In genomic region chr8:69752437-69752836, GRCm38 (mm10) we compare ENCODE assay signal across 23 mouse cellular contexts. TPM values are rescaled to one million over a fixed set of nuclear protein-coding genes. Genes with fewer than 3 reads are reported as not detected.
"Had no signal": no experiment of that assay in that cellular context is flagged by ENCODE, and none has a peak within 500 bp of the region (broad histone marks: within the 10 kb centered on the region; RNA-seq: fewer than 3 reads in every experiment).

No protein-coding gene starts in this region.

- H3K9ac ChIP-seq: lung, embryonic 15.5 days; midbrain, embryonic 12.5 days; midbrain, embryonic 15.5 days; neural tube, embryonic 12.5 days; neural tube, embryonic 15.5 days; stomach, embryonic 15.5 days had no signal

- H3K27me3 ChIP-seq: lung, embryonic 15.5 days; midbrain, embryonic 12.5 days; midbrain, embryonic 15.5 days; neural tube, embryonic 12.5 days; neural tube, embryonic 15.5 days; stomach, embryonic 15.5 days had no signal

- H3K4me2 ChIP-seq: lung, embryonic 15.5 days; midbrain, embryonic 12.5 days; midbrain, embryonic 15.5 days; neural tube, embryonic 12.5 days; neural tube, embryonic 15.5 days; stomach, embryonic 15.5 days had no signal

- H3K4me3 ChIP-seq: layer of hippocampus, adult 2 months; left cerebral cortex, adult 2 months; lung, embryonic 15.5 days; midbrain, embryonic 12.5 days; midbrain, embryonic 15.5 days; neural tube, embryonic 12.5 days; neural tube, embryonic 15.5 days; stomach, embryonic 15.5 days had no signal

- H3K36me3 ChIP-seq: midbrain, embryonic 15.5 days; stomach, embryonic 15.5 days had no signal

- H3K27ac ChIP-seq: kidney, postnatal 0 days; layer of hippocampus, adult 2 months; left cerebral cortex, adult 2 months; lung, embryonic 15.5 days; midbrain, embryonic 12.5 days; midbrain, embryonic 15.5 days; neural tube, embryonic 12.5 days; neural tube, embryonic 15.5 days; stomach, embryonic 15.5 days had no signal

- H3K4me1 ChIP-seq: stomach, embryonic 15.5 days had no signal

- ATAC-seq: intestine, embryonic 16.5 days; midbrain, embryonic 15.5 days had no signal

- DNase-seq: kidney, adult 18-20 months; kidney, postnatal 25 days; layer of hippocampus, adult 9-11 months; layer of hippocampus, postnatal 36 days; lung, adult 18-20 months; lung, postnatal 10 days; lung, postnatal 36 days; retina, postnatal 1 day; right cerebral cortex, postnatal 25 days; spleen, adult 18-20 months; thymus, postnatal 25 days had no signal

- H3K9me3 ChIP-seq: lung, embryonic 15.5 days; midbrain, embryonic 12.5 days; midbrain, embryonic 15.5 days; neural tube, embryonic 12.5 days; neural tube, embryonic 15.5 days; stomach, embryonic 15.5 days had no signal

RNA-seq across cellular contexts. Expression of gene Gm20422, which starts 22.2 kb away (rescaled TPM):
- polyA plus RNA-seq: intestine, embryonic 16.5 days; kidney, embryonic 14.5 days; limb, embryonic 11.5 days; neural tube, embryonic 15.5 days had no signal
